In genomic region chr11:116088188-116088587, GRCm38 (mm10) we compare ENCODE assay signal across 8 mouse cellular contexts. TPM values are rescaled to one million over a fixed set of nuclear protein-coding genes. Genes with fewer than 3 reads are reported as not detected.
DNase-seq lines count a peak whose midpoint lies in the region; ATAC-seq lines count a peak whose summit lies in the region.

No protein-coding gene starts in this region.

- peaks cover 18% of the 10 kb centered on the region for H3K4me1 ChIP-seq in heart, embryonic 16.5 days (ENCODE audit: control insufficient read depth, insufficient read depth, low read length)

- ATAC-seq in heart, embryonic 16.5 days (replicated peaks; ENCODE audit: extremely low read depth, insufficient read depth, low FRiP score): no peak
- no peak for ATAC-seq in activated CD4-positive, CD25-positive, alpha-beta regulatory T cell, adult 4 months

- peaks cover 35% of the 10 kb centered on the region for H3K79me2 ChIP-seq in macrophage (ENCODE audit: inconsistent target)

- no peak for DNase-seq in heart, adult 8-10 months (ENCODE audit: low spot score)
- DNase-seq in adipocyte (ENCODE audit: low spot score): peak; percentile 50
- DNase-seq in kidney, adult 8-10 months: peak; percentile 64 to 78
- DNase-seq in thymus, postnatal 10 days (ENCODE audit: low spot score in 2 of 2): no peak
- no peak for DNase-seq in urinary bladder, postnatal 14 days (ENCODE audit: low spot score)

- H3K4me2 ChIP-seq in heart, embryonic 16.5 days (ENCODE audit: low read depth, low read length): peak overlapping the region; percentile 78; the same call in 1 of the 2 replicates

- no peak overlapping the region for H3K4me3 ChIP-seq in heart, embryonic 16.5 days (ENCODE audit: low read length)
- 0 out of 2 replicates have a peak overlapping the region, but pooled peaks have one; percentile 60 for H3K4me3 ChIP-seq in macrophage (ENCODE audit: inconsistent target)

- H3K36me3 ChIP-seq in heart, embryonic 16.5 days (ENCODE audit: control insufficient read depth, insufficient read depth): peaks cover 8% of the 10 kb centered on the region
- peaks cover 12% of the 10 kb centered on the region for H3K36me3 ChIP-seq in macrophage (ENCODE audit: inconsistent target)

- H3K27ac ChIP-seq in heart, embryonic 16.5 days (ENCODE audit: low read length): no peak overlapping the region
- no peak overlapping the region for H3K27ac ChIP-seq in macrophage

- H3K9me3 ChIP-seq in heart, embryonic 16.5 days (replicated peaks; ENCODE audit: control insufficient read depth, low read length): no peaks in the 10 kb centered on the region

- H3K27me3 ChIP-seq in heart, embryonic 16.5 days (ENCODE audit: control insufficient read depth, insufficient read depth, low read length): no peaks in the 10 kb centered on the region

- 78% methylated on average over 8 of the region's 8 CpGs for WGBS in heart, embryonic 16.5 days
- WGBS in macrophage (ENCODE audit: missing documents): 70% methylated on average over 8 of the region's 8 CpGs

- peak overlapping the region; percentile 78 for H3K9ac ChIP-seq in heart, embryonic 16.5 days (ENCODE audit: low read length)

RNA-seq across cellular contexts. Expression of gene Wbp2, which starts 1.4 kb away (rescaled TPM):
- 143 and 153 TPM in 2 replicates for polyA plus RNA-seq in heart, embryonic 16.5 days (2015; fragmentation: Nextera tagmentation; extraction: Ambion mirVana)
- total RNA-seq in heart, adult 8-10 months (2022): 100 to 1,000 TPM; 108 to 126 (median 116) TPM
- 100 to 1,000 TPM in 13 of 26 experiments, 10 to 100 TPM in 13; 53.7 to 185 (median 99.5) TPM for total RNA-seq in macrophage (2018; cell fraction: chromatin; rRNA removed)
- total RNA-seq in macrophage (2018; cell fraction: cytosol; rRNA removed): 100 to 1,000 TPM; 161 to 213 (median 185) TPM
- total RNA-seq in macrophage (2018; cell fraction: nucleus; rRNA removed): 100 to 1,000 TPM in 5 of 26 experiments, 10 to 100 TPM in 21; 59.6 to 160 (median 91.9) TPM
- 130 to 281 TPM (median 182 TPM) in 3 replicates for polyA plus RNA-seq in macrophage (2018)
- 100 to 1,000 TPM in 1 of 2 experiments, 10 to 100 TPM in 1; 85.4 to 142 TPM for polyA plus RNA-seq in activated CD4-positive, CD25-positive, alpha-beta regulatory T cell, adult 4 months (2017; shearing (Covaris generic))

RNA-seq across cellular contexts. Expression of gene Unc13d, which starts 10.4 kb away (rescaled TPM):
- 3.2 and 5.9 TPM in 2 replicates for polyA plus RNA-seq in heart, embryonic 16.5 days (2015; fragmentation: Nextera tagmentation; extraction: Ambion mirVana)
- 1 to 10 TPM in 2 of 4 experiments, under 1 TPM in 2; 0.41 to 1.4 (median 0.83) TPM for total RNA-seq in heart, adult 8-10 months (2022)
- total RNA-seq in macrophage (2018; cell fraction: chromatin; rRNA removed): 100 to 1,000 TPM in 2 of 26 experiments, 10 to 100 TPM in 24; 14.8 to 119 (median 60.6) TPM
- 10 to 100 TPM; 15.6 to 40.0 (median 25.6) TPM for total RNA-seq in macrophage (2018; cell fraction: cytosol; rRNA removed)
- 10 to 100 TPM; 11.9 to 57.1 (median 36.5) TPM for total RNA-seq in macrophage (2018; cell fraction: nucleus; rRNA removed)
- polyA plus RNA-seq in macrophage (2018): 10.9 to 18.9 TPM (median 16.8 TPM) in 3 replicates
- polyA plus RNA-seq in activated CD4-positive, CD25-positive, alpha-beta regulatory T cell, adult 4 months (2017; shearing (Covaris generic)): 100 to 1,000 TPM in 1 of 2 experiments, 10 to 100 TPM in 1; 68.6 to 116 TPM

RNA-seq across cellular contexts. Expression of gene Trim47, which starts 38.8 kb away (rescaled TPM):
- 79.8 and 89.2 TPM in 2 replicates for polyA plus RNA-seq in heart, embryonic 16.5 days (2015; fragmentation: Nextera tagmentation; extraction: Ambion mirVana)
- total RNA-seq in heart, adult 8-10 months (2022): 10 to 100 TPM; 17.9 to 25.7 (median 22.1) TPM
- total RNA-seq in macrophage (2018; cell fraction: chromatin; rRNA removed): 10 to 100 TPM in 11 of 26 experiments, 1 to 10 TPM in 15; 1.1 to 35.8 (median 9.0) TPM
- 10 to 100 TPM in 13 of 26 experiments, 1 to 10 TPM in 13; 3.1 to 35.0 (median 9.6) TPM for total RNA-seq in macrophage (2018; cell fraction: cytosol; rRNA removed)
- total RNA-seq in macrophage (2018; cell fraction: nucleus; rRNA removed): 10 to 100 TPM in 10 of 26 experiments, 1 to 10 TPM in 16; 1.6 to 45.0 (median 8.9) TPM
- 9.4 to 36.9 TPM (median 26.2 TPM) in 3 replicates for polyA plus RNA-seq in macrophage (2018)
- polyA plus RNA-seq in activated CD4-positive, CD25-positive, alpha-beta regulatory T cell, adult 4 months (2017; shearing (Covaris generic)): not detected

RNA-seq across cellular contexts. Expression of gene Trim65, which starts 42.7 kb away (rescaled TPM):
- 5.3 and 6.5 TPM in 2 replicates for polyA plus RNA-seq in heart, embryonic 16.5 days (2015; fragmentation: Nextera tagmentation; extraction: Ambion mirVana)
- 1 to 10 TPM; 6.6 to 8.2 (median 7.6) TPM for total RNA-seq in heart, adult 8-10 months (2022)
- 10 to 100 TPM in 16 of 26 experiments, 1 to 10 TPM in 10; 1.2 to 43.9 (median 15.0) TPM for total RNA-seq in macrophage (2018; cell fraction: chromatin; rRNA removed)
- total RNA-seq in macrophage (2018; cell fraction: cytosol; rRNA removed): 10 to 100 TPM in 19 of 26 experiments, 1 to 10 TPM in 7; 3.0 to 20.3 (median 14.2) TPM
- total RNA-seq in macrophage (2018; cell fraction: nucleus; rRNA removed): 10 to 100 TPM in 14 of 26 experiments, 1 to 10 TPM in 12; 1.5 to 45.2 (median 10.3) TPM
- 12.2 to 14.3 TPM (median 12.8 TPM) in 3 replicates for polyA plus RNA-seq in macrophage (2018)
- polyA plus RNA-seq in activated CD4-positive, CD25-positive, alpha-beta regulatory T cell, adult 4 months (2017; shearing (Covaris generic)): 10 to 100 TPM; 10.7 to 11.9 TPM

RNA-seq across cellular contexts. Expression of gene Mrpl38, which starts 50.5 kb away (rescaled TPM):
- polyA plus RNA-seq in heart, embryonic 16.5 days (2015; fragmentation: Nextera tagmentation; extraction: Ambion mirVana): 102 and 106 TPM in 2 replicates
- 10 to 100 TPM; 60.0 to 66.2 (median 63.9) TPM for total RNA-seq in heart, adult 8-10 months (2022)
- 10 to 100 TPM in 25 of 26 experiments, 1 to 10 TPM in 1; 9.0 to 74.1 (median 28.7) TPM for total RNA-seq in macrophage (2018; cell fraction: chromatin; rRNA removed)
- total RNA-seq in macrophage (2018; cell fraction: cytosol; rRNA removed): 10 to 100 TPM; 12.5 to 23.6 (median 18.4) TPM
- total RNA-seq in macrophage (2018; cell fraction: nucleus; rRNA removed): 10 to 100 TPM; 11.5 to 41.9 (median 19.3) TPM
- 13.6 to 25.3 TPM (median 20.3 TPM) in 3 replicates for polyA plus RNA-seq in macrophage (2018)
- 10 to 100 TPM; 17.9 to 25.8 TPM for polyA plus RNA-seq in activated CD4-positive, CD25-positive, alpha-beta regulatory T cell, adult 4 months (2017; shearing (Covaris generic))

Comparison
In these comparisons a context has a peak if more than half of its experiments do, and no peak if none do; other contexts are left out.
1. DNase-seq: peak in adipocyte (single experiment) and kidney, adult 8-10 months (2 of 2); none in heart, adult 8-10 months (single experiment), thymus, postnatal 10 days (0 of 2) and urinary bladder, postnatal 14 days (single experiment).
2. RNA of gene Trim47, which starts 38.8 kb away (polyA plus RNA-seq): 79.8 to 89.2 TPM in heart, embryonic 16.5 days and 9.4 to 36.9 TPM in macrophage; not detected in activated CD4-positive, CD25-positive, alpha-beta regulatory T cell, adult 4 months; every median in the first group is over 10 times any median in the second.